Mouse (Mus musculus) limb, embryonic 10.5 days (tissue): Measurements from ENCODE around the gene Smo. TPM values are rescaled to one million over a fixed set of nuclear protein-coding genes. Genes with fewer than 3 reads are reported as not detected.

Experiments used
- DNase-seq: peaks from one replicate; pipeline ENCODE4 v3.0.0-alpha.2; 2017; ENCODE audit warnings: low spot score
- H3K27ac ChIP-seq: fragments of 300-500 bp; sonication (generic); 2 replicates; pipeline ENCODE4 v1.5.1; 2016; ENCODE audit warnings: mild to moderate bottlenecking
- H3K27me3 ChIP-seq: fragments of 300-500 bp; sonication (generic); 2 replicates; pipeline ENCODE4 v1.6.1; 2016; ENCODE audit warnings: low read depth, mild to moderate bottlenecking; ENCODE audit not compliant: poor library complexity, severe bottlenecking
- H3K36me3 ChIP-seq: fragments of 300-500 bp; sonication (generic); 2 replicates; pipeline ENCODE4 v1.6.1; 2016; ENCODE audit warnings: mild to moderate bottlenecking, moderate library complexity
- H3K4me1 ChIP-seq: fragments of 300-500 bp; sonication (generic); 2 replicates; pipeline ENCODE4 v1.6.1; 2016
- H3K4me3 ChIP-seq: fragments of 300-500 bp; sonication (generic); 2 replicates; pipeline ENCODE4 v1.5.1; 2016; ENCODE audit warnings: mild to moderate bottlenecking, moderate library complexity
- H3K9me3 ChIP-seq: fragments of 300-500 bp; sonication (generic); replicated peaks from 2 replicates; pipeline ENCODE4 v1.6.1; 2016; ENCODE audit warnings: mild to moderate bottlenecking
- WGBS: fragments of 180-500 bp; shearing (Covaris S2); methylation state at CpG from one replicate; pipeline ENCODE4 v1.1.7; 2016; 5-methylcytosine and 5-hydroxymethylcytosine counted together
- polyA plus RNA-seq: library from polyadenylated mRNA; unstranded; fragments of >200 nt; fragmentation: Nextera tagmentation; extraction: Ambion mirVana; gene quantifications from 2 replicates; pipeline ENCODE4 v1.2.1, GENCODE M21; 2016

The Smo gene
- polyA plus RNA-seq, 1 experiment from 2014 or later, result 69.3 TPM

- H3K4me3 ChIP-seq, result no peak overlapping the region
- no peak for DNase-seq
- H3K9me3 ChIP-seq, result no peaks in the 10 kb centered on the region
- H3K4me1 ChIP-seq, result peaks cover 39% of the 10 kb centered on the region
- no peak overlapping the region for H3K27ac ChIP-seq
- no peaks in the 10 kb centered on the region for H3K36me3 ChIP-seq
- H3K27me3 ChIP-seq, result no peaks in the 10 kb centered on the region
- WGBS, result 9% methylated on average over 2 of the region's 2 CpGs
These were observed 27.4 kb upstream of the Smo start for GRCm38 (mm10) chr6:29707902-29708301.

GRCm38 (mm10) chr6:29711318-29711717 is 24.0 kb upstream of the Smo start:
- Histone ChIP-seq H3K4me3 (no peak overlapping the region), H3K27me3 (no peaks in the 10 kb centered on the region), H3K4me1 (peaks cover 39% of the 10 kb centered on the region), H3K9me3 (no peaks in the 10 kb centered on the region), H3K27ac (no peak overlapping the region), H3K36me3 (no peaks in the 10 kb centered on the region)
- peak; percentile 51 for DNase-seq
- WGBS, result 52% methylated on average over 3 of the region's 3 CpGs

GRCm38 (mm10) chr6:29712011-29712584 is 23.2 kb upstream of the Smo start:
- no peak overlapping the region for H3K4me3 ChIP-seq
- 59% methylated on average over 3 of the region's 3 CpGs for WGBS
- 0 out of 2 replicates have a peak overlapping the region, but pooled peaks have one; percentile 21 for H3K27ac ChIP-seq
- H3K9me3 ChIP-seq, result no peaks in the 10 kb centered on the region
- peaks cover 47% of the 10 kb centered on the region for H3K4me1 ChIP-seq
- H3K36me3 ChIP-seq, result no peaks in the 10 kb centered on the region
- peaks cover 7% of the 10 kb centered on the region for H3K27me3 ChIP-seq
- no peak for DNase-seq

GRCm38 (mm10) chr6:29716624-29717365 is 18.5 kb upstream of the Smo start:
- 69% methylated on average over 10 of the region's 10 CpGs for WGBS
- Histone ChIP-seq H3K27ac (no peak overlapping the region), H3K27me3 (peaks cover 21% of the 10 kb centered on the region), H3K4me3 (no peak overlapping the region), H3K4me1 (peaks cover 42% of the 10 kb centered on the region), H3K9me3 (no peaks in the 10 kb centered on the region), H3K36me3 (no peaks in the 10 kb centered on the region)
- no peak for DNase-seq

- Histone ChIP-seq H3K36me3 (no peaks in the 10 kb centered on the region), H3K4me1 (peaks cover 40% of the 10 kb centered on the region), H3K27ac (peak overlapping the region; percentile 84; the same call in 1 of the 2 replicates), H3K9me3 (no peaks in the 10 kb centered on the region), H3K4me3 (peak overlapping the region; percentile 48), H3K27me3 (peaks cover 21% of the 10 kb centered on the region)
- WGBS, result 60% methylated on average over 10 of the region's 10 CpGs
- no peak for DNase-seq
These were observed 17.8 kb upstream of the Smo start for GRCm38 (mm10) chr6:29717541-29717940.

- H3K4me3 ChIP-seq, result peak overlapping the region; percentile 48
- peak overlapping the region; percentile 84 for H3K27ac ChIP-seq
- peaks cover 40% of the 10 kb centered on the region for H3K4me1 ChIP-seq
- DNase-seq, result no peak
- no peaks in the 10 kb centered on the region for H3K36me3 ChIP-seq
- 14% methylated on average over 14 of the region's 14 CpGs for WGBS
- H3K9me3 ChIP-seq, result no peaks in the 10 kb centered on the region
- peaks cover 21% of the 10 kb centered on the region for H3K27me3 ChIP-seq
These were observed 17.3 kb upstream of the Smo start for GRCm38 (mm10) chr6:29717952-29718521.

GRCm38 (mm10) chr6:29718894-29719329 is 16.4 kb upstream of the Smo start:
- no peaks in the 10 kb centered on the region for H3K9me3 ChIP-seq
- H3K4me3 ChIP-seq, result peak overlapping the region; percentile 48
- peaks cover 42% of the 10 kb centered on the region for H3K4me1 ChIP-seq
- WGBS, result 2% methylated on average over 15 of the region's 15 CpGs
- peak; percentile 78 for DNase-seq
- no peaks in the 10 kb centered on the region for H3K36me3 ChIP-seq
- peaks cover 21% of the 10 kb centered on the region for H3K27me3 ChIP-seq
- H3K27ac ChIP-seq, result peak overlapping the region; percentile 84

GRCm38 (mm10) chr6:29721890-29722289 is 13.4 kb upstream of the Smo start:
- no peak overlapping the region for H3K27ac ChIP-seq
- H3K27me3 ChIP-seq, result peaks cover 16% of the 10 kb centered on the region
- WGBS, result 74% methylated on average over 2 of the region's 2 CpGs
- H3K36me3 ChIP-seq, result no peaks in the 10 kb centered on the region
- no peaks in the 10 kb centered on the region for H3K9me3 ChIP-seq
- peaks cover 36% of the 10 kb centered on the region for H3K4me1 ChIP-seq
- no peak overlapping the region for H3K4me3 ChIP-seq
- DNase-seq, result no peak

GRCm38 (mm10) chr6:29726576-29727200 is 8.6 kb upstream of the Smo start:
- H3K36me3 ChIP-seq, result no peaks in the 10 kb centered on the region
- no peak overlapping the region for H3K4me3 ChIP-seq
- WGBS, result 91% methylated on average over 1 of the region's 1 CpGs
- H3K9me3 ChIP-seq, result no peaks in the 10 kb centered on the region
- H3K27me3 ChIP-seq, result no peaks in the 10 kb centered on the region
- H3K27ac ChIP-seq, result no peak overlapping the region
- no peak for DNase-seq
- H3K4me1 ChIP-seq, result peaks cover 2% of the 10 kb centered on the region; the same call in 1 of the 2 replicates

GRCm38 (mm10) chr6:29728035-29728434 is 7.3 kb upstream of the Smo start:
- 85% methylated on average over 3 of the region's 3 CpGs for WGBS

GRCm38 (mm10) chr6:29729491-29729890 is 5.8 kb upstream of the Smo start:
- H3K27ac ChIP-seq, result no peak overlapping the region
- 80% methylated on average over 1 of the region's 1 CpGs for WGBS
- H3K4me3 ChIP-seq, result no peak overlapping the region
- peaks cover 7% of the 10 kb centered on the region for H3K4me1 ChIP-seq
- no peaks in the 10 kb centered on the region for H3K36me3 ChIP-seq
- H3K27me3 ChIP-seq, result no peaks in the 10 kb centered on the region
- no peaks in the 10 kb centered on the region for H3K9me3 ChIP-seq
- DNase-seq, result no peak

More at GRCm38 (mm10) chr6:29728035-29728434, 7.3 kb upstream of the Smo start:
- H3K36me3 ChIP-seq, result no peaks in the 10 kb centered on the region
- H3K4me3 ChIP-seq, result no peak overlapping the region
- H3K27me3 ChIP-seq, result no peaks in the 10 kb centered on the region
- H3K4me1 ChIP-seq, result peaks cover 7% of the 10 kb centered on the region
- H3K9me3 ChIP-seq, result no peaks in the 10 kb centered on the region
- H3K27ac ChIP-seq, result no peak overlapping the region
- no peak for DNase-seq

- Histone ChIP-seq H3K4me1 (peaks cover 37% of the 10 kb centered on the region), H3K36me3 (peaks cover 28% of the 10 kb centered on the region), H3K4me3 (peak overlapping the region; percentile 96), H3K27me3 (no peaks in the 10 kb centered on the region), H3K27ac (peak overlapping the region; percentile 100), H3K9me3 (no peaks in the 10 kb centered on the region)
- peak; percentile 84 for DNase-seq
- WGBS, result under 1% methylated on average over 75 of the region's 75 CpGs
These were observed 567 bp downstream of the Smo start for GRCm38 (mm10) chr6:29735689-29736451.
